Mouse (Mus musculus): Measurements from ENCODE around the gene Fam214a.

DNA sequence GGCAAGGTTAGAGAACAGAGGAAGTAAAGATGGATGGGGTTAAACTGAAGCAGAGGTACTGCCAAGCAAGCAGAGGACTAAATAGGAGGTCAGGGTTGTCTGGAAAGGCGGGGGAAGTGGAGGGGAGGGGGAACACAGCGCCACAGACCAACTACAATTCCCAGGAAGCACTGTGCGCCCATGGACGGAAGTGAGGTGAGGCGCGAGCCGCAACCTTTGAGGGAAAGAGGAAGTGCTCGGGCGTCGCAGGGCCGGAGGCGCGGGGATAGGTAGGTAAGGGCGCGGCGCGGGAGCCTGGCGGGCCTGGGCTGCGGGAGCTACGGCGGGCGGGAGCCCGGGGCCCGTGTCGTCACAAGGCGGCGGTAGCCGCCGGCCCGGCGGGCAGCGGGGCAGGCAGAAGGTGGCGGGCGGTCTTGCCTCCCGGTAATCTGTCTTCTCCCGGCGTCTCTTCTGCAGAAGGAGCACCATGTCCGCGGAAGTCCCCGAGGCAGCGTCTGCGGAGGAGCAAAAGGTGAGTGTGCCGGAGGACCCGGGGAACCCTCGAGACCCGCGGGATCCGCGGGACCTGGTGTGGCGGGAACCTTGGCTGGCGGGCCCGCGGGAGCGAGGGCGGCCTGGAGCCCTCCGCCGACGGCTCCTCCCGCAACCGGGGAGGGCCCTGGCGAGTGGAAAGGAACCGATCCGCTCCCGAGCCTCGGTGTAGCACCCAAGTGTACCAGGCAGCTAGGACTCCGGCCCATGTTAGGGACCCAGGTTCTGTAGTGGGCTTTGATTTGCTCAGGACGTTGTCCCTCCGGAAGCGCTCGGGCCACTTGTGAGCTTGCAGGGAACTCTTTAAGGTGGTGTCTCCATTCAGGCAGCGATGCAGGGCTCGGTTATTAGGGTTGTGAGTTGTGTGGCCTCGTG, 85.0 kb downstream of the Fam214a start, which contains the start of gene Arpp19:
- TF ChIP-seq CTCF (IDR thresholded peaks at IDR 0.05; ENCODE audit: control insufficient read depth, insufficient read depth, insufficient read length) (no peak), CEBPB (IDR thresholded peaks at IDR 0.05; ENCODE audit: low read depth) (no peak), MAX (IDR thresholded peaks at IDR 0.05) (no peak), MYOG (IDR thresholded peaks at IDR 0.05; ENCODE audit: control insufficient read depth, extremely low read depth, insufficient read length) (no peak), USF1 (IDR thresholded peaks at IDR 0.05; ENCODE audit: low read depth) (no peak), MYOD1 (IDR thresholded peaks at IDR 0.05; ENCODE audit: control insufficient read depth, insufficient read length, low read depth) (no peak), FOSL1 (IDR thresholded peaks at IDR 0.05; ENCODE audit: insufficient read depth, low read length, poor library complexity, severe bottlenecking) (no peak)
